Mouse (Mus musculus): Measurements from ENCODE around the gene Apoc4.

Gene Apoc4

GRCm38 (mm10) chr7:19628192-19628535, 53.1 kb downstream of the Apoc4 start:
- no peak for DNase-seq

Measured in cerebellum, adult 9-10 months (tissue).